Mouse (Mus musculus) testis, adult 2 months (tissue): ENCODE measurements around the gene Ap3b1.

ENCODE experiments used
- CTCF ChIP-seq: fragments of 200-500 bp; IDR thresholded peaks from 2 replicates; pipeline ENCODE4 v1.5.1; 2012; ENCODE audit warnings: low read depth, mild to moderate bottlenecking, inconsistent platforms, low read length, moderate library complexity; ENCODE audit not compliant: control insufficient read depth, insufficient read depth, insufficient replicate concordance
- POLR2A ChIP-seq: fragments of 200-500 bp; IDR thresholded peaks from 2 replicates; pipeline ENCODE4 v1.6.1; 2012; ENCODE audit warnings: low read depth, mild to moderate bottlenecking, inconsistent platforms, low read length, moderate library complexity; ENCODE audit not compliant: control insufficient read depth

GRCm38 (mm10) chr13:94565176-94565575 is 206.4 kb downstream of the Ap3b1 start:
- TF ChIP-seq POLR2A, result no peak
- no peak for TF ChIP-seq CTCF
